Mouse (Mus musculus): ENCODE data around the gene Bcl2. TPM values are rescaled to one million over a fixed set of nuclear protein-coding genes. Genes with fewer than 3 reads are reported as not detected.

The Bcl2 gene
- polyA plus RNA-seq (2016; fragmentation: Nextera tagmentation; extraction: Ambion mirVana): 8.8 and 9.9 TPM in 2 replicates

- peak within 1 kb of the TSS; percentile 83 for H3K4me3 ChIP-seq
- no peaks in the 10 kb centered on the region for H3K27me3 ChIP-seq (replicated peaks)
- WGBS: under 1% methylated on average over 76 of the region's 95 CpGs
- peak; percentile 86 for ATAC-seq (ENCODE audit: insufficient number of reproducible peaks, low FRiP score)
- H3K36me3 ChIP-seq: no peaks in the 10 kb centered on the region
- peak within 1 kb of the TSS; percentile 90 for H3K4me2 ChIP-seq
- no peaks in the 10 kb centered on the region for H3K9me3 ChIP-seq (replicated peaks)
- H3K4me1 ChIP-seq (replicated peaks): peaks cover 30% of the 10 kb centered on the region
- H3K9ac ChIP-seq: peak within 1 kb of the TSS; percentile 87
- peak within 1 kb of the TSS; percentile 86 for H3K27ac ChIP-seq (ENCODE audit: poor library complexity, severe bottlenecking)
Measured at GRCm38 (mm10) chr1:106713621-106714529, at the start of gene Bcl2. Gene Bcl2, minus strand, starts transcription at chr1:106714274.

GRCm38 (mm10) chr1:106760750-106761149 lies 46.7 kb upstream of the Bcl2 start:
- H3K27me3 ChIP-seq (replicated peaks): no peaks in the 10 kb centered on the region
- H3K36me3 ChIP-seq: peaks cover 5% of the 10 kb centered on the region; the same call in 1 of the 2 replicates
- WGBS: 82% methylated on average over 3 of the region's 3 CpGs
- no peak overlapping the region for H3K27ac ChIP-seq (ENCODE audit: poor library complexity, severe bottlenecking)
- H3K9ac ChIP-seq: no peak overlapping the region
- peaks cover 11% of the 10 kb centered on the region for H3K4me1 ChIP-seq (replicated peaks)
- no peak overlapping the region for H3K4me3 ChIP-seq
- no peak for ATAC-seq (ENCODE audit: insufficient number of reproducible peaks, low FRiP score)
- no peaks in the 10 kb centered on the region for H3K9me3 ChIP-seq (replicated peaks)
- H3K4me2 ChIP-seq: no peak overlapping the region

GRCm38 (mm10) chr1:106759572-106760435 lies 45.7 kb upstream of the Bcl2 start, which contains the start of gene Kdsr:
Gene Kdsr, minus strand, starts transcription at chr1:106759727.
- H3K27me3 ChIP-seq (replicated peaks): no peaks in the 10 kb centered on the region
- peak within 1 kb of the TSS; percentile 66 for H3K4me3 ChIP-seq
- peaks cover 11% of the 10 kb centered on the region for H3K4me1 ChIP-seq (replicated peaks)
- peak within 1 kb of the TSS; percentile 96 for H3K4me2 ChIP-seq
- H3K9ac ChIP-seq: peak within 1 kb of the TSS; percentile 81
- no peaks in the 10 kb centered on the region for H3K9me3 ChIP-seq (replicated peaks)
- peaks cover 7% of the 10 kb centered on the region; the same call in 1 of the 2 replicates for H3K36me3 ChIP-seq
- peak; percentile 98 for ATAC-seq (ENCODE audit: insufficient number of reproducible peaks, low FRiP score)
- WGBS: 2% methylated on average over 51 of the region's 51 CpGs
- H3K27ac ChIP-seq (ENCODE audit: poor library complexity, severe bottlenecking): peak within 1 kb of the TSS; percentile 90

- H3K27ac ChIP-seq (ENCODE audit: poor library complexity, severe bottlenecking): peak overlapping the region; percentile 82
- peak overlapping the region; percentile 66 for H3K4me3 ChIP-seq
- H3K9me3 ChIP-seq (replicated peaks): no peaks in the 10 kb centered on the region
- peak overlapping the region; percentile 96 for H3K4me2 ChIP-seq
- no peaks in the 10 kb centered on the region for H3K27me3 ChIP-seq (replicated peaks)
- peak overlapping the region; percentile 81 for H3K9ac ChIP-seq
- peaks cover 11% of the 10 kb centered on the region for H3K4me1 ChIP-seq (replicated peaks)
- peaks cover 9% of the 10 kb centered on the region; the same call in 1 of the 2 replicates for H3K36me3 ChIP-seq
- 3% methylated on average over 34 of the region's 34 CpGs for WGBS
- ATAC-seq (ENCODE audit: insufficient number of reproducible peaks, low FRiP score): peak; percentile 69
Measured at GRCm38 (mm10) chr1:106758734-106759571, 44.9 kb upstream of the Bcl2 start.

- no peak for ATAC-seq (ENCODE audit: insufficient number of reproducible peaks, low FRiP score)
- WGBS: 54% methylated on average over 4 of the region's 4 CpGs
- peaks cover 9% of the 10 kb centered on the region; the same call in 1 of the 2 replicates for H3K36me3 ChIP-seq
- H3K4me1 ChIP-seq (replicated peaks): peaks cover 11% of the 10 kb centered on the region
- no peaks in the 10 kb centered on the region for H3K27me3 ChIP-seq (replicated peaks)
- H3K9ac ChIP-seq: no peak overlapping the region
- H3K4me2 ChIP-seq: no peak overlapping the region
- no peak overlapping the region for H3K27ac ChIP-seq (ENCODE audit: poor library complexity, severe bottlenecking)
- H3K9me3 ChIP-seq (replicated peaks): no peaks in the 10 kb centered on the region
- no peak overlapping the region for H3K4me3 ChIP-seq
Measured at GRCm38 (mm10) chr1:106756633-106757032, 42.6 kb upstream of the Bcl2 start.

- no peaks in the 10 kb centered on the region for H3K27me3 ChIP-seq (replicated peaks)
- 95% methylated on average over 5 of the region's 5 CpGs for WGBS
- H3K4me2 ChIP-seq: no peak overlapping the region
- H3K9me3 ChIP-seq (replicated peaks): no peaks in the 10 kb centered on the region
- no peaks in the 10 kb centered on the region for H3K4me1 ChIP-seq (replicated peaks)
- H3K27ac ChIP-seq (ENCODE audit: poor library complexity, severe bottlenecking): no peak overlapping the region
- no peak for ATAC-seq (ENCODE audit: insufficient number of reproducible peaks, low FRiP score)
- H3K36me3 ChIP-seq: peaks cover 23% of the 10 kb centered on the region
- no peak overlapping the region for H3K9ac ChIP-seq
- H3K4me3 ChIP-seq: no peak overlapping the region
Measured at GRCm38 (mm10) chr1:106752013-106752412, 37.9 kb upstream of the Bcl2 start.

GRCm38 (mm10) chr1:106750656-106751055 lies 36.6 kb upstream of the Bcl2 start:
- H3K4me1 ChIP-seq (replicated peaks): no peaks in the 10 kb centered on the region
- no peak overlapping the region for H3K9ac ChIP-seq
- H3K4me2 ChIP-seq: no peak overlapping the region
- peaks cover 35% of the 10 kb centered on the region for H3K36me3 ChIP-seq
- no peaks in the 10 kb centered on the region for H3K27me3 ChIP-seq (replicated peaks)
- no peak for ATAC-seq (ENCODE audit: insufficient number of reproducible peaks, low FRiP score)
- no peaks in the 10 kb centered on the region for H3K9me3 ChIP-seq (replicated peaks)
- WGBS: 77% methylated on average over 1 of the region's 1 CpGs
- H3K27ac ChIP-seq (ENCODE audit: poor library complexity, severe bottlenecking): no peak overlapping the region
- H3K4me3 ChIP-seq: no peak overlapping the region

GRCm38 (mm10) chr1:106748555-106749315 lies 34.7 kb upstream of the Bcl2 start:
- no peak overlapping the region for H3K9ac ChIP-seq
- peaks cover 31% of the 10 kb centered on the region for H3K36me3 ChIP-seq
- H3K4me3 ChIP-seq: no peak overlapping the region
- WGBS: 82% methylated on average over 6 of the region's 6 CpGs
- no peak overlapping the region for H3K27ac ChIP-seq (ENCODE audit: poor library complexity, severe bottlenecking)
- H3K4me1 ChIP-seq (replicated peaks): no peaks in the 10 kb centered on the region
- no peaks in the 10 kb centered on the region for H3K27me3 ChIP-seq (replicated peaks)
- H3K9me3 ChIP-seq (replicated peaks): no peaks in the 10 kb centered on the region
- ATAC-seq (ENCODE audit: insufficient number of reproducible peaks, low FRiP score): no peak
- H3K4me2 ChIP-seq: no peak overlapping the region

- no peaks in the 10 kb centered on the region for H3K4me1 ChIP-seq (replicated peaks)
- no peak for ATAC-seq (ENCODE audit: insufficient number of reproducible peaks, low FRiP score)
- no peaks in the 10 kb centered on the region for H3K27me3 ChIP-seq (replicated peaks)
- WGBS: 93% methylated on average over 6 of the region's 6 CpGs
- no peak overlapping the region for H3K4me2 ChIP-seq
- H3K36me3 ChIP-seq: peaks cover 33% of the 10 kb centered on the region
- H3K4me3 ChIP-seq: no peak overlapping the region
- H3K9ac ChIP-seq: no peak overlapping the region
- H3K27ac ChIP-seq (ENCODE audit: poor library complexity, severe bottlenecking): no peak overlapping the region
- no peaks in the 10 kb centered on the region for H3K9me3 ChIP-seq (replicated peaks)
Measured at GRCm38 (mm10) chr1:106742980-106743379, 28.9 kb upstream of the Bcl2 start.

- no peak overlapping the region for H3K9ac ChIP-seq
- no peak overlapping the region for H3K4me3 ChIP-seq
- H3K4me2 ChIP-seq: no peak overlapping the region
- no peak for ATAC-seq (ENCODE audit: insufficient number of reproducible peaks, low FRiP score)
- H3K27me3 ChIP-seq (replicated peaks): no peaks in the 10 kb centered on the region
- H3K36me3 ChIP-seq: peaks cover 27% of the 10 kb centered on the region
- no peaks in the 10 kb centered on the region for H3K4me1 ChIP-seq (replicated peaks)
- no peaks in the 10 kb centered on the region for H3K9me3 ChIP-seq (replicated peaks)
- no peak overlapping the region for H3K27ac ChIP-seq (ENCODE audit: poor library complexity, severe bottlenecking)
- 94% methylated on average over 4 of the region's 4 CpGs for WGBS
Measured at GRCm38 (mm10) chr1:106740735-106741134, 26.7 kb upstream of the Bcl2 start.
